Mouse (Mus musculus): ENCODE measurements around the gene Grap2. TPM values are rescaled to one million over a fixed set of nuclear protein-coding genes. Genes with fewer than 3 reads are reported as not detected.

Gene Grap2
- polyA plus RNA-seq, 1 experiment: 0.08 TPM

DNA sequence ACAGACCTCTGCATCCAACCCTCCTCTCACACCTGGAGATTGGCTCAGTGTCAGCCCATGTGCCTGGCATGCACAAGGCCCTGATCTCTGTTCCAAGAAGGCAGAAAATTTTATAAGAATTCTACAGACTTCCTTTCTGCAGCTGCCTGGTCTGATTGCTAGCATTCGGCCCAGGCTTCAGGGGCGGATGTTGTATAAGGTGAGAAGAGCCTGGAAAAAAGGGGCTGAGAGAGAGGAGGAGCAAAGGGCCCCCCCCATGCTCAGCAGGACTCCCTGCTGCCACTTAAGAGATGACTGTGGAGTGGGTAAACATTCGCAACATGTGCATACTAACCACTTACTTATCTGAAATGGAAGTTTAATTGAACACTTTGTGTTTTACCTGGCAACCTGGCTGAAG, 35.6 kb downstream of the Grap2 start:
- 88% methylated on average over 3 of the region's 3 CpGs for WGBS
- Histone ChIP-seq H3K4me3 (replicated peaks; ENCODE audit: insufficient read depth, low read depth, low read length) (no peak overlapping the region), H3K27ac (ENCODE audit: insufficient read depth, low read length) (no peak overlapping the region), H3K27me3 (ENCODE audit: control insufficient read depth, insufficient read depth, low read length) (no peaks in the 10 kb centered on the region; the same call in 1 of the 2 replicates), H3K4me1 (ENCODE audit: control insufficient read depth, insufficient read depth, low read length) (no peaks in the 10 kb centered on the region)
- TF ChIP-seq CTCF (IDR thresholded peaks at IDR 0.05; ENCODE audit: borderline replicate concordance, insufficient read depth, low read depth, low read length): no peak
- DNase-seq: no peak

DNA sequence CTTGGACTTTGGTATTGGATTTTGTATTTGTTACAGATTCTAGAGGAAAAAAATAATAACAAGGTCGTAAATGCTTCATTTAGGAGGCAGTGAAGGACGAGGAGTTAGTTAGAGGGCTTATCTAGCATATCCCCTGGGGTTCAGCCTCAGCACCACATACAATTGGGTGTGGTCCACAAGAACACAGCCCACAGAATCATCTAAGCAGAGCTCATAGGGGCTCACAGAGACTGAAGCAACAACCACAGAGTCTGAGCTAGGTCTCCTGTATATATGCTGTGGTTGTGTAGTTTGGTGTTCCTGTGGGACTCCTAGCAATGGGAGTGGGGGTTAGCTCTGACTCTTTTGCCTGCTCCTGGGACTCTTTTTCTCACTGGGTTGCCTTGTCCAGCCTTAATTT, 37.9 kb downstream of the Grap2 start:
- H3K27me3 ChIP-seq (ENCODE audit: control insufficient read depth, insufficient read depth, low read length): no peaks in the 10 kb centered on the region; the same call in 1 of the 2 replicates
- no peaks in the 10 kb centered on the region for H3K4me1 ChIP-seq (ENCODE audit: control insufficient read depth, insufficient read depth, low read length)
- 92% methylated on average over 2 of the region's 2 CpGs for WGBS
- no peak overlapping the region for H3K27ac ChIP-seq (ENCODE audit: insufficient read depth, low read length)
- no peak overlapping the region for H3K4me3 ChIP-seq (replicated peaks; ENCODE audit: insufficient read depth, low read depth, low read length)
- DNase-seq: no peak
- TF ChIP-seq POLR2A (IDR thresholded peaks at IDR 0.05; ENCODE audit: borderline replicate concordance, insufficient read depth, low read length) (no peak), CTCF (IDR thresholded peaks at IDR 0.05; ENCODE audit: borderline replicate concordance, insufficient read depth, low read depth, low read length) (no peak)

DNA sequence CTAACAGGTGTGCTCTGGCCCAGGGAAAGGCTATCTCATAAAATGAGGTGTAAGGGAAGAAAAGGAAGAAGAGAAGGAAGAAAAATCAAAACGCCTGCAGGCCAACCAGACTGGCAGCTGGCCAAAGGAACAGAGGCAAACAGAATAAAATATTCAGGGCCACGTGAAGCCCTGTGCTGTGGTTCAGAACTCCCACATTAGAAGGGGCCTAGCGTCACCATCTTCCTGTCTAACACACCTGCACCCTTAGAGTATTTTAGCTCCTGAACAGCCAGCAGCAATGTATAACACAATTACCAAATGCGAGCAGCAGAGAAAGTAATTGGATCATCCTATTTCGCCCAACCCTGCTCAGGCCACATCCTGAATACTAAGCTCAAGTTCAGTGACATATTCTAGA, 39.1 kb downstream of the Grap2 start:
- WGBS: 75% methylated on average over 5 of the region's 5 CpGs
- H3K27me3 ChIP-seq (ENCODE audit: control insufficient read depth, insufficient read depth, low read length): no peaks in the 10 kb centered on the region; the same call in 1 of the 2 replicates
- TF ChIP-seq POLR2A (IDR thresholded peaks at IDR 0.05; ENCODE audit: borderline replicate concordance, insufficient read depth, low read length) (no peak), CTCF (IDR thresholded peaks at IDR 0.05; ENCODE audit: borderline replicate concordance, insufficient read depth, low read depth, low read length) (no peak)
- H3K27ac ChIP-seq (ENCODE audit: insufficient read depth, low read length): no peak overlapping the region
- no peak for DNase-seq
- no peak overlapping the region for H3K4me3 ChIP-seq (replicated peaks; ENCODE audit: insufficient read depth, low read depth, low read length)
- H3K4me1 ChIP-seq (ENCODE audit: control insufficient read depth, insufficient read depth, low read length): peaks cover 3% of the 10 kb centered on the region; the same call in 1 of the 2 replicates

DNA sequence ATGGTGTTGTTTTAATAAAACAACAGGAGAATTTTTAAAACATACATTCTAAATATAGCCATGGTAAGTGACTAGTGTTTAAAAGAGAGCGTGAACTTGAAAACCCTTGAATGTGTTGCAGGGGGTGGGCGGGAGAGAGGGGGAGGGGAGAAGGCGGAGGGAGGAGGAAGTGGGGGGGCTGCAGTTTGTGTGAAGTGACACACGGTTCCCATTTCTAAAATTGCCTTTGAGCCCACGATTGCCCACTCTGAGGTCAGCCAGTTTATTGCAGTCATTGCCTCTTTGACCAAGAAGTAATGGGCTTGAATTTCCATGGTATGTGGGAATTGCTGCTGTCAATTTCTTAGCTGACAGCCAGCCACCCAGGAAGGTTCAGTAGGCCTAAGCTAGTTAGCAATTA, 41.5 kb downstream of the Grap2 start:
- Histone ChIP-seq H3K27me3 (ENCODE audit: control insufficient read depth, insufficient read depth, low read length) (no peaks in the 10 kb centered on the region), H3K4me1 (ENCODE audit: control insufficient read depth, insufficient read depth, low read length) (peaks cover 3% of the 10 kb centered on the region; the same call in 1 of the 2 replicates), H3K27ac (ENCODE audit: insufficient read depth, low read length) (no peak overlapping the region), H3K4me3 (replicated peaks; ENCODE audit: insufficient read depth, low read depth, low read length) (no peak overlapping the region)
- WGBS: 88% methylated on average over 5 of the region's 5 CpGs
- no peak for DNase-seq
- TF ChIP-seq POLR2A (IDR thresholded peaks at IDR 0.05; ENCODE audit: borderline replicate concordance, insufficient read depth, low read length) (no peak), CTCF (IDR thresholded peaks at IDR 0.05; ENCODE audit: borderline replicate concordance, insufficient read depth, low read depth, low read length) (no peak)

DNA sequence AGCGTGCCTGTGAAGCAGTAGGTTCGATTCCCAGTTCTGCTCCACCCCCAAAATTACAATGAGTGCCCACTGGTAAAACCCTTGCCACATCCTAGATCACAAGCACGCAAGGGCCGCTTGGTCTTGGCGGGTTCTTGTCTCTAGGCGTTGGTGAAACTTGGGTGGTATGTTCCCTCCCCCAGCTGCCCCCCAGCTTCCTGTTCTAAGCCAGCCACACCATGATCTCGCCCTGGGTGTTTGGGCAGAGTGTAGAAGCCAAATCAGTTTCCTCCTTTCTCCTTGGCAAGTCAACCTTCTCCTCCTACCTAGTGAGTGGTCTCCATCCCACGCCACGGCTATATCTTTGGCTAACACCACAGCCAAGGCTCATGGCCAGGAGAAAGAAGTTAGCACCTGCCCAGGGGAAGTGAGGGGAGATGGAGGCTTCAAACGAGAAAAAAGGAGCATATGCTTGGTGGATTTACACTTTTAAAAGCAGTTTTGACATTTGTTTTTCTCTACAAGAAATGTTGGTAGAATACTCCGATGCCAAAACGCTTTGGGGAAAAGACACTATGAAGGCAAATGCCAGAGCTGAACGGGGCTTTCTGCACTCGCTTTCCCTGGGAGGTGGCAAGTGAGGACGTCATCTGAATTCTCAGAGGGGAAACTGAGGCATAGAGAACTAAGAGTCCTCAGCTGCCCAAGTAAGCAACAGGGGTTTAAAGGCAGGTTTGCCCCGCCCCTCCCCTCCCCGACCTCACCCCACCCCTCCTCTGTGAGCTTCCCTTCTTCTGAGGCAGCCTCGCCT, 42.3 kb downstream of the Grap2 start:
- 77% methylated on average over 18 of the region's 18 CpGs for WGBS
- H3K4me3 ChIP-seq (replicated peaks; ENCODE audit: insufficient read depth, low read depth, low read length): no peak overlapping the region
- TF ChIP-seq POLR2A (IDR thresholded peaks at IDR 0.05; ENCODE audit: borderline replicate concordance, insufficient read depth, low read length) (no peak), CTCF (IDR thresholded peaks at IDR 0.05; ENCODE audit: borderline replicate concordance, insufficient read depth, low read depth, low read length) (no peak)
- no peak overlapping the region for H3K27ac ChIP-seq (ENCODE audit: insufficient read depth, low read length)
- peaks cover 3% of the 10 kb centered on the region; the same call in 1 of the 2 replicates for H3K4me1 ChIP-seq (ENCODE audit: control insufficient read depth, insufficient read depth, low read length)
- H3K27me3 ChIP-seq (ENCODE audit: control insufficient read depth, insufficient read depth, low read length): no peaks in the 10 kb centered on the region
- no peak for DNase-seq

DNA sequence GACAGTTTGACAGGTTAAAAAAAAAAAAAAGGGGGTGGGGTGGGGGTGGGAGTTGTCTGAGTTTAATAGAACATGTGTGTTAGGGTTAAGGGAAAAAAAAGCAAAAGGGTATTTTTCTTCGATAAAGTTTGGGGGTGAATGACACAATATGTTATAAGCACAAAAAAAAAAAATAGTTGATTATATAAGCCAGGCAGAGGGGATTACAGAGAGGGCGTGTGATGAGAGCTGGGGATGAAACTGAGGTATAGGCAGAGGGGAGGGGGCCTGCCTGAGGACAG, 42.8 kb downstream of the Grap2 start:
- H3K27ac ChIP-seq (ENCODE audit: insufficient read depth, low read length): no peak overlapping the region
- 73% methylated on average over 2 of the region's 2 CpGs for WGBS
- H3K4me3 ChIP-seq (replicated peaks; ENCODE audit: insufficient read depth, low read depth, low read length): no peak overlapping the region
- peaks cover 4% of the 10 kb centered on the region for H3K4me1 ChIP-seq (ENCODE audit: control insufficient read depth, insufficient read depth, low read length)
- TF ChIP-seq CTCF (IDR thresholded peaks at IDR 0.05; ENCODE audit: borderline replicate concordance, insufficient read depth, low read depth, low read length): no peak
- TF ChIP-seq POLR2A (IDR thresholded peaks at IDR 0.05; ENCODE audit: borderline replicate concordance, insufficient read depth, low read length): no peak
- DNase-seq: no peak
- H3K27me3 ChIP-seq (ENCODE audit: control insufficient read depth, insufficient read depth, low read length): no peaks in the 10 kb centered on the region

DNA sequence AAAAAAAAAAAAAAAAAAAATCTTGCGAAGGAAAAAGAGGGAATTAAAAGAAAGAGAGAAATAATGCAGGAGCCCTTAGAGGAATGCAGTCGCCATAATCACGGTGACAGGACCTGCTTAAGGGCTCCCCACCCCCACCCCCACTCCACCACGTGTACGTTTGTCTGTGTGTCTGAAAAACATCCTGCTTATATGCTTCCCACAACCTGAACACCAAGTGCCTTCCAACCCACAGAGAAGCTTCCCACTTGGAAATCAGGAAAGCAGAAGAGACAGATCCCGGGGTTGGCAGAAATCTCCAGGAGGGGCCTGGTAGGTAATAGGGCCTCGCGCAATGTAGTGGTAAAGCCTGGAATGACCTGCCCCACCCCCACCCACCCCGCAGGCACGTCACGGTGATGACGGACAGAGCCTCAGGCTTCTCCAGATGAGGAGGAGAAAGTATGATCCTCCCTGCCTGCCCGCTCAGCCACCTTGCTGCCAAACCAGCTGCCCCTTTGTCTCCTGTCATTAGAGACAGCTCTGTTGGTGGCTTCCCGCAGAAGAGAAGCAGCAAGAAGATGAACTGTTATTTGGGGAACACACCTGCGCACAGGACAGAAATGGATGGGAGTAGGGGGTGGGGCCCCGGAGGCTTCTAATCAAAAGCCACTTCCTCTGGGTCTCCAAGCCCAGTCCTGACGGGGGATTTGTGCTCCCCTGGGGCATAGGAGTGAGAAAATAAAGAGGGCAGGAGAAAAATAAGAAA, 43.4 kb downstream of the Grap2 start:
- no peak for DNase-seq
- Histone ChIP-seq H3K4me3 (replicated peaks; ENCODE audit: insufficient read depth, low read depth, low read length) (no peak overlapping the region), H3K27me3 (ENCODE audit: control insufficient read depth, insufficient read depth, low read length) (no peaks in the 10 kb centered on the region), H3K4me1 (ENCODE audit: control insufficient read depth, insufficient read depth, low read length) (peaks cover 8% of the 10 kb centered on the region), H3K27ac (ENCODE audit: insufficient read depth, low read length) (no peak overlapping the region)
- TF ChIP-seq CTCF (IDR thresholded peaks at IDR 0.05; ENCODE audit: borderline replicate concordance, insufficient read depth, low read depth, low read length): no peak
- no peak for TF ChIP-seq POLR2A (IDR thresholded peaks at IDR 0.05; ENCODE audit: borderline replicate concordance, insufficient read depth, low read length)
- 42% methylated on average over 17 of the region's 17 CpGs for WGBS

DNA sequence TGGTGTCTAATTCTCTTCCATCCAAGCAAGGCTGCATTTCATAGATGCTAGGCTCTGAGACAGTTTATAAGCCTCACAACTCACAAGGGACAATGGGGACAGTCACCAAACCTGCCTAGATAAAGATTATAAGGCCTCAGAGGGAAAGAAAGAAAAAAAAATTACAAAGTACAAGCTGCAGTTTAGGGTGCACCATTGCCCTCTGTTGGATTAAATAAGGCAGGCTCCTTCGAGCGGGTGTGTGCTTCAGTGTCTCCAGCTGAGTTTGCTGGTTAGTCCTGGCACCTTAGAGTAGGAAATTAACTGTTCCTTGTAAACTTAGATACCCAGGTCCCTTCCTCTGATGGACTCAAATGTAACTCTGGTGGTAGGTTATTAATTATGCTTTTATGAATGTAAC, 45.4 kb downstream of the Grap2 start:
- TF ChIP-seq CTCF (IDR thresholded peaks at IDR 0.05; ENCODE audit: borderline replicate concordance, insufficient read depth, low read depth, low read length): peak; percentile 14; the same call in 1 of the 2 replicates
- TF ChIP-seq POLR2A (IDR thresholded peaks at IDR 0.05; ENCODE audit: borderline replicate concordance, insufficient read depth, low read length): no peak
- no peak for DNase-seq
- Histone ChIP-seq H3K4me3 (replicated peaks; ENCODE audit: insufficient read depth, low read depth, low read length) (no peak overlapping the region), H3K27ac (ENCODE audit: insufficient read depth, low read length) (no peak overlapping the region), H3K4me1 (ENCODE audit: control insufficient read depth, insufficient read depth, low read length) (peaks cover 18% of the 10 kb centered on the region), H3K27me3 (ENCODE audit: control insufficient read depth, insufficient read depth, low read length) (no peaks in the 10 kb centered on the region)
- 69% methylated on average over 2 of the region's 2 CpGs for WGBS
